ENCODE assay signal across 10 mouse cellular contexts in genomic region chr1:155030908-155031307, GRCm38 (mm10).
DNase-seq lines count a peak whose midpoint lies in the region; ATAC-seq lines count a peak whose summit lies in the region.
"Had no signal": no experiment of that assay in that cellular context is flagged by ENCODE, and none has a peak within 500 bp of the region (broad histone marks: within the 10 kb centered on the region; RNA-seq: fewer than 3 reads in every experiment).

No protein-coding gene starts in this region.

- intact Hi-C loops in heart, postnatal 36 days (cut with DNase I), result loop anchor here (10.0 kb wide), 1 partner anchor 504 kb away; no protein-coding TSS in a partner anchor

- 0 out of 2 replicates have a peak, but pooled peaks cover 3% of the 10 kb centered on the region for H3K9me3 ChIP-seq in heart, embryonic 16.5 days (replicated peaks; ENCODE audit: control insufficient read depth, low read length)
- no peaks in the 10 kb centered on the region for H3K9me3 ChIP-seq in embryonic facial prominence, embryonic 15.5 days (replicated peaks)
- H3K9me3 ChIP-seq: hindbrain, embryonic 15.5 days; midbrain, embryonic 15.5 days had no signal

- no peak for DNase-seq in heart, postnatal 36 days
- peak; percentile 50 for DNase-seq in thymus, postnatal 14 days
- DNase-seq in thymus, postnatal 0 days (ENCODE audit: low spot score), result no peak
- no peak for DNase-seq in gastrocnemius, postnatal 4 days (ENCODE audit: low spot score in 2 of 2)
- DNase-seq in left cerebral cortex, adult 8-10 months (ENCODE audit: low spot score in 2 of 2), result no peak

- H3K27ac ChIP-seq in heart, embryonic 16.5 days (ENCODE audit: low read length), result peak overlapping the region; percentile 9; the same call in 1 of the 2 replicates
- no peak overlapping the region for H3K27ac ChIP-seq in embryonic facial prominence, embryonic 15.5 days (replicated peaks)
- H3K27ac ChIP-seq: hindbrain, embryonic 15.5 days; midbrain, embryonic 15.5 days had no signal

- no peaks in the 10 kb centered on the region for H3K27me3 ChIP-seq in heart, embryonic 16.5 days (ENCODE audit: control insufficient read depth, insufficient read depth, low read length)
- H3K27me3 ChIP-seq in embryonic facial prominence, embryonic 15.5 days, result no peaks in the 10 kb centered on the region
- H3K27me3 ChIP-seq: hindbrain, embryonic 15.5 days; midbrain, embryonic 15.5 days had no signal

- H3K36me3 ChIP-seq in heart, embryonic 16.5 days (ENCODE audit: control insufficient read depth, insufficient read depth), result no peaks in the 10 kb centered on the region
- no peaks in the 10 kb centered on the region for H3K36me3 ChIP-seq in embryonic facial prominence, embryonic 15.5 days
- H3K36me3 ChIP-seq: hindbrain, embryonic 15.5 days; midbrain, embryonic 15.5 days had no signal

- WGBS in heart, embryonic 16.5 days, result 15% methylated on average over 9 of the region's 9 CpGs
- 11% methylated on average over 9 of the region's 9 CpGs for WGBS in embryonic facial prominence, embryonic 15.5 days

- no peak overlapping the region for H3K4me2 ChIP-seq in heart, embryonic 16.5 days (ENCODE audit: low read depth, low read length)
- H3K4me2 ChIP-seq in embryonic facial prominence, embryonic 15.5 days (replicated peaks), result no peak overlapping the region
- H3K4me2 ChIP-seq: hindbrain, embryonic 15.5 days; midbrain, embryonic 15.5 days had no signal

- H3K4me3 ChIP-seq in heart, embryonic 16.5 days (ENCODE audit: low read length), result no peak overlapping the region
- H3K4me3 ChIP-seq in embryonic facial prominence, embryonic 15.5 days (replicated peaks), result no peak overlapping the region
- H3K4me3 ChIP-seq: hindbrain, embryonic 15.5 days; midbrain, embryonic 15.5 days had no signal

- no peak for ATAC-seq in heart, embryonic 16.5 days (replicated peaks; ENCODE audit: extremely low read depth, insufficient read depth, low FRiP score)
- ATAC-seq in embryonic facial prominence, embryonic 15.5 days (ENCODE audit: insufficient number of reproducible peaks, low FRiP score, low TSS enrichment, low read depth), result peak; percentile 31; the same call in 1 of the 2 replicates
- ATAC-seq in megakaryocyte-erythroid progenitor cell, adult 5-6 weeks (replicated peaks; ENCODE audit: low FRiP score, low TSS enrichment, poor library complexity, severe bottlenecking), result peak; percentile 78
- ATAC-seq: midbrain, embryonic 15.5 days had no signal

- peaks cover 23% of the 10 kb centered on the region for H3K4me1 ChIP-seq in heart, embryonic 16.5 days (ENCODE audit: control insufficient read depth, insufficient read depth, low read length)
- peaks cover 13% of the 10 kb centered on the region; the same call in 1 of the 2 replicates for H3K4me1 ChIP-seq in embryonic facial prominence, embryonic 15.5 days

- peak overlapping the region; percentile 8; the same call in 1 of the 2 replicates for H3K9ac ChIP-seq in heart, embryonic 16.5 days (ENCODE audit: low read length)
- no peak overlapping the region for H3K9ac ChIP-seq in embryonic facial prominence, embryonic 15.5 days
- H3K9ac ChIP-seq: hindbrain, embryonic 15.5 days; midbrain, embryonic 15.5 days had no signal
